Mouse (Mus musculus) thymus, postnatal 36 days (tissue): ENCODE measurements at regions not wholly inside any gene's neighbourhood (a gene's known extent, or its start where the extent isn't known, plus 50 kb on each side); places are given as distances from the start of the nearest gene placed in this dataset.
"Not testable (repeated sequence)": the region's sequence is repeated elsewhere in the genome, so short reads cannot be mapped to it uniquely, and the experiment has no call there.

ENCODE experiments used
- DNase-seq, 2 experiments: peaks; one replicate each; pipeline ENCODE4 v3.0.0; 2022; ENCODE audit warnings: mixed read lengths in 2 of 2

GRCm38 (mm10) chr17:17197229-17197628 is 76.0 kb downstream of the Zfp97 start:
- not testable (repeated sequence) for DNase-seq

- no peak for DNase-seq
These were observed 107.9 kb downstream of the Zfp97 start for GRCm38 (mm10) chr17:17229069-17229468.

- peak; percentile 85 to 88 for DNase-seq
These were observed 113.3 kb downstream of the Zfp97 start for GRCm38 (mm10) chr17:17234329-17235185.

- not testable (repeated sequence) for DNase-seq
These were observed 113.9 kb downstream of the Zfp97 start for GRCm38 (mm10) chr17:17235186-17235482.
